Mouse (Mus musculus): ENCODE measurements at regions not wholly inside any gene's neighbourhood (a gene's known extent, or its start where the extent isn't known, plus 50 kb on each side); places are given as distances from the start of the nearest gene placed in this dataset.
"Not testable (repeated sequence)": the region's sequence is repeated elsewhere in the genome, so short reads cannot be mapped to it uniquely, and the experiment has no call there.

DNA sequence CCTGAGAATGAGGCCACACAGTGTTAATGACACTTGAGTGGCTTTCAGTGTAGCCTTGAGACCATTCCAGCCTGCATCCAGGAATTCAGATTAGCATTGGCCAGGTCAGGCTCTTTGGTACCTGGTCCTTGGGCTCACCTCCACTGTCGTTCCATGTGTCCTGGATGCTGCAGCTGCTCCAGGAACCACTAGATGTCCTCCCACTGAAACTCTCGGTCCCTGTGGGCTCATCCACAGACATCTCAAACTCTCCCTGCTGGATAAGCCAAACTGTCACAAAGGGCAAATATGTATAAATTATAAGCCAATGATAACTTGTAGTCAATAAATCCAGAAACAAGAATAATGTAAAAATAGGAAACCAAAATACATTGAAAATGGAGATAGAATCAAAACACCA, 67.7 kb upstream of the Gm7358 start:
- not testable (repeated sequence) for TF ChIP-seq CTCF (IDR thresholded peaks at IDR 0.05; ENCODE audit: control insufficient read depth, insufficient read depth, insufficient read length); USF1 (IDR thresholded peaks at IDR 0.05; ENCODE audit: low read depth); MAX (IDR thresholded peaks at IDR 0.05)
